Mouse (Mus musculus) limb, embryonic 11.5 days (tissue): ENCODE data around the gene Hrg. TPM values are rescaled to one million over a fixed set of nuclear protein-coding genes. Genes with fewer than 3 reads are reported as not detected.
"Not testable (repeated sequence)": the region's sequence is repeated elsewhere in the genome, so short reads cannot be mapped to it uniquely, and the experiment has no call there.

Source experiments
- ATAC-seq: fragments of 200-750 bp; cut with Nextera tagmentation; 2 replicates; pipeline ENCODE4 v1.8.0; 2017; ENCODE audit warnings: low read depth; ENCODE audit not compliant: insufficient number of reproducible peaks, low FRiP score, low TSS enrichment
- DNase-seq: peaks from one replicate; pipeline ENCODE4 v3.0.0-alpha.2; 2015; ENCODE audit warnings: low spot score
- H3K27ac ChIP-seq: fragments of 300-500 bp; sonication (generic); replicated peaks from 2 replicates; pipeline ENCODE4 v1.5.1; 2014; ENCODE audit warnings: low read depth, mild to moderate bottlenecking, low read length
- H3K27me3 ChIP-seq: fragments of 300-500 bp; sonication (generic); 2 replicates; pipeline ENCODE4 v1.6.1; 2014; ENCODE audit warnings: mild to moderate bottlenecking, low read length, mixed read lengths; ENCODE audit not compliant: control insufficient read depth, insufficient read depth
- H3K36me3 ChIP-seq: fragments of 300-500 bp; sonication (generic); 2 replicates; pipeline ENCODE4 v1.6.1; 2014; ENCODE audit warnings: mild to moderate bottlenecking, low read length, moderate library complexity, mixed read lengths; ENCODE audit not compliant: control insufficient read depth, insufficient read depth
- H3K4me1 ChIP-seq: fragments of 300-500 bp; sonication (generic); 2 replicates; pipeline ENCODE4 v1.6.1; 2014; ENCODE audit warnings: low read length, mixed read lengths; ENCODE audit not compliant: control insufficient read depth, insufficient read depth
- H3K4me2 ChIP-seq: fragments of 300-500 bp; sonication (generic); 2 replicates; pipeline ENCODE4 v1.6.1; 2014; ENCODE audit warnings: low read depth, mild to moderate bottlenecking, moderate library complexity; ENCODE audit not compliant: severe bottlenecking
- H3K4me3 ChIP-seq: fragments of 300-500 bp; sonication (generic); 2 replicates; pipeline ENCODE4 v1.5.1; 2014; ENCODE audit warnings: low read depth, low read length
- H3K9ac ChIP-seq: fragments of 300-500 bp; sonication (generic); 2 replicates; pipeline ENCODE4 v1.6.1; 2014; ENCODE audit warnings: mild to moderate bottlenecking, low read length
- H3K9me3 ChIP-seq: fragments of 300-500 bp; sonication (generic); 2 replicates; pipeline ENCODE4 v1.6.1; 2016; ENCODE audit warnings: low read length; ENCODE audit not compliant: control insufficient read depth
- WGBS: fragments of 180-500 bp; shearing (Covaris S2); extraction: QIAGEN DNeasy Blood & Tissue Kit; methylation state at CpG from one replicate; pipeline ENCODE4 v1.1.7; 2014; 5-methylcytosine and 5-hydroxymethylcytosine counted together
- polyA plus RNA-seq: library from polyadenylated mRNA; unstranded; fragments of >200 nt; fragmentation: Nextera tagmentation; extraction: Ambion mirVana; gene quantifications from 2 replicates; pipeline ENCODE4 v1.2.1, GENCODE M21; 2014

Gene Hrg
- polyA plus RNA-seq, 1 experiment from 2014 or later = not detected

DNA sequence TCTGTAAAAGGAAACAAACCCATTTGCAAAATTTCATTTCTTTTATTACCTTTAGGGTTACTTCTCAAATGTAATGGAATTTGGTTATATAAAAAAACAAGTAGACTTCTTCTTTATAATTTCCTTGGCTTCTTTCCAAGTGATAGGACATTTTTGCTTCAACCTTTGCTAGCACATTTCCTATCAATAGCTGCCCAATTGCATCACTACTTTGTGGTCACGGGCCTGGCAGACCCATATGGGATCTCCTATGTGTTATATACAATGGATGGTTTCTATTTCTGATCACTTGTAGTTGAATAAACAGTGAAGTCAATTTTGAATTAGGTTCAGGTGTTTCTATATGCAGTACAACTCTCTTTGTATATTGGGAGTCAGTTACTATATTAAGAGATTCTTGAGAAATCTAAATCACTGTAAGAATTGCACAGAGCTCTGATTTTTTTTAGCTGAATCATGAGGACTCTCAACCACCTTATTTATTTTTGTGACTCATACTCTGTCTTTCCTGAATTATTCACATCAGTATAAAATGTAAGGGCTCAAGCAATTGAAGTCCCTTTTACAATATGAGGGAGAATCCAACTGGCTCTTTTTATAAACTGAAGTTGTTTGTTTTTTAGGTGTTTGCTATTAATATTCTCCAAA lies 16.6 kb downstream of the Hrg start:
- no peak overlapping the region for H3K4me3 ChIP-seq
- DNase-seq (no peak), ATAC-seq (no peak)
- no peak overlapping the region for H3K27ac ChIP-seq
- no peaks in the 10 kb centered on the region for H3K36me3 ChIP-seq
- no peaks in the 10 kb centered on the region for H3K27me3 ChIP-seq
- H3K9me3 ChIP-seq = no peaks in the 10 kb centered on the region
- H3K9ac ChIP-seq = no peak overlapping the region
- no peak overlapping the region for H3K4me2 ChIP-seq
- WGBS = 76% methylated on average over 1 of the region's 1 CpGs
- no peaks in the 10 kb centered on the region for H3K4me1 ChIP-seq

DNA sequence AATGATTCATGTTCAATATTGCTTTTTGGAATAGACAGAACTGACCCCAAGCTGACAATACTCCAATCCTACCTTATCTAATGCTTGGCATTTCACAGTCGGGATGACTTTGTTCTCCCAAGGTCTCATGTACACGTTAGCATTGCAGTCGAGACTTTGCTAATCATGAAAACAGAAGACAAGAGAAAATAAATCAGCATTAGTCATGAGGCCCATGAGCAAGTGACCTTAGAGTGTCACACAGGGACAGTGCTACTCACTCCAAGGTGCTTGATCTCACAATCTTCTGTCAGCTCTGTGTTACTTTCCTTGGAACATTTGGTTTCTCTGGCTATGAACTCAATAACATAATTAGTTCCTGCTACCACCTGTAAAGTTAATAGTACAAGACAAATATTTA lies 46.1 kb downstream of the Hrg start:
- not testable (repeated sequence) for DNase-seq, H3K27me3 ChIP-seq, H3K9ac ChIP-seq, H3K9me3 ChIP-seq, ATAC-seq, H3K4me3 ChIP-seq, H3K4me1 ChIP-seq, H3K4me2 ChIP-seq, H3K36me3 ChIP-seq, H3K27ac ChIP-seq
- WGBS = 86% methylated on average over 3 of the region's 3 CpGs

Other genes with a start within 250 kb of the Hrg start
- not detected in 2 replicates for gene Crygs, start 139.5 kb upstream of the Hrg start, polyA plus RNA-seq
- gene Tbccd1, start 93.4 kb upstream of the Hrg start, polyA plus RNA-seq = 37.9 and 39.9 TPM in 2 replicates
- 106 and 112 TPM in 2 replicates for gene Dnajb11, start 93.2 kb upstream of the Hrg start, polyA plus RNA-seq
- not detected in 2 replicates for gene Ahsg, start 59.8 kb upstream of the Hrg start, polyA plus RNA-seq
- gene Fetub, start 32.7 kb upstream of the Hrg start, polyA plus RNA-seq = not detected in 2 replicates
- gene Kng2, start 78.4 kb downstream of the Hrg start, polyA plus RNA-seq = not detected in 2 replicates
- gene Kng1, start 106.8 kb downstream of the Hrg start, polyA plus RNA-seq = 0.33 TPM in 1 of 2 replicates, not detected in the other
- 228 and 233 TPM in 2 replicates for gene Eif4a2, start 156.4 kb downstream of the Hrg start, polyA plus RNA-seq
- gene Rfc4, start 176.7 kb downstream of the Hrg start, polyA plus RNA-seq = 203 and 210 TPM in 2 replicates
- gene Adipoq, start 195.5 kb downstream of the Hrg start, polyA plus RNA-seq = not detected in 2 replicates